Mouse (Mus musculus) olfactory bulb, adult 2 months (tissue): Measurements from ENCODE around the gene Chpf. TPM values are rescaled to one million over a fixed set of nuclear protein-coding genes. Genes with fewer than 3 reads are reported as not detected.

Source experiments
- H3K27ac ChIP-seq: fragments of 200-500 bp; 2 replicates; pipeline ENCODE4 v1.5.1; 2012; ENCODE audit warnings: low read depth, low read length; ENCODE audit not compliant: insufficient read depth
- H3K4me1 ChIP-seq: fragments of 200-500 bp; 2 replicates; pipeline ENCODE4 v1.6.1; 2012; ENCODE audit warnings: low read length; ENCODE audit not compliant: control insufficient read depth, insufficient read depth
- H3K4me3 ChIP-seq: fragments of 200-500 bp; 2 replicates; pipeline ENCODE4 v1.5.1; 2012; ENCODE audit warnings: mild to moderate bottlenecking, low read depth, low read length, moderate library complexity; ENCODE audit not compliant: insufficient read depth
- CTCF ChIP-seq: fragments of 200-500 bp; IDR thresholded peaks from 2 replicates; pipeline ENCODE4 v1.5.1; 2012; ENCODE audit warnings: low read depth, mild to moderate bottlenecking, low read length, moderate library complexity; ENCODE audit not compliant: insufficient read depth
- POLR2A ChIP-seq: fragments of 200-500 bp; IDR thresholded peaks from 2 replicates; pipeline ENCODE4 v1.6.1; 2012; ENCODE audit warnings: mild to moderate bottlenecking, low read depth, low read length, moderate library complexity; ENCODE audit not compliant: insufficient read depth
- WGBS: fragments of 180-500 bp; shearing (Covaris S2); methylation state at CpG from one replicate; pipeline ENCODE4 v1.1.7; 2018; 5-methylcytosine and 5-hydroxymethylcytosine counted together
- polyA plus RNA-seq: library from polyadenylated mRNA; stranded (reverse); fragments of >200 nt; gene quantifications from 2 replicates; pipeline ENCODE4 v1.2.4, GENCODE M21; 2012; ENCODE audit warnings: low replicate concordance; ENCODE audit not compliant: missing spikeins, insufficient read depth, insufficient read length

Gene Chpf
- polyA plus RNA-seq, 1 experiment = not detected

DNA sequence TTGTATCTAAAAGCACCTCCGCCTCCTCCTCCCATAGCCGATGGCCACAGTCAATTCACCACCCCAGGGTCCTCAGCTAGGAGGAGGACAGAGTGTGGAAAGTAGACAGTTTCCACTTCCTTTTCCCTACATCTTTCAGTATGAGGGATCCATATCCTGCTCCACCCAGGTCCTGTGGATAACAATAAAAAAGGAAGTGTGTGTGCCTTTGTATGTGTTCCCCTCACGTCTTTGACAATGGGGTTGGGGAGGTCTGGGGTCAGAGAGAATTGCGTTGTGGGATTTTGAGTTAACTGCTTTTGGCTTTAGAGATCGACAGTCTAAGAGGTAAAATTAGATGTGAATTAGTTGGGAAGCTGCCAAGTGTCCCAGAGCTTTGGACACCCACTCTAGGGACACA, 31.0 kb upstream of the Chpf start:
- Histone ChIP-seq H3K4me1 (peaks cover 16% of the 10 kb centered on the region), H3K4me3 (no peak overlapping the region), H3K27ac (no peak overlapping the region)
- 71% methylated on average over 5 of the region's 5 CpGs for WGBS
- no peak for TF ChIP-seq CTCF
- TF ChIP-seq POLR2A = no peak

DNA sequence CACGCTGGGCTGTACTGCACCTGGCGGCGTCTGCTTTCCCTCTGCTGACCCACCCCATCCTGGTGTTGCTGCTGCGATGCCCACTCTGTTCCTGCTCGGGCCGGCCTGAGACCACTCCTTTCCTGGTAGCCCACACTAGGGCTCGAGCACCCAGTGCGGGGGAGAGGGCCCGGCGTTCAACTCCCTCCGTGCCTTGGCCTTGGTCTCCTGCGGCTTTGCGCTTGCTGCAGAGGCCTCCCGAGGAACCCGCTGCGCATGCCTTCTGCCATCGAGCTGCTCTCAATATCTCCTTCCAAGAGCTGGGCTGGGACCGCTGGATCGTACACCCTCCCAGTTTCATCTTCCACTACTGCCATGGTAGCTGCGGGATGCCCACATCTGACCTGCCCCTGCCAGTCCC, 30.5 kb upstream of the Chpf start:
- Histone ChIP-seq H3K4me1 (peaks cover 19% of the 10 kb centered on the region), H3K4me3 (no peak overlapping the region), H3K27ac (no peak overlapping the region)
- 66% methylated on average over 20 of the region's 20 CpGs for WGBS
- TF ChIP-seq POLR2A (no peak), CTCF (no peak)

DNA sequence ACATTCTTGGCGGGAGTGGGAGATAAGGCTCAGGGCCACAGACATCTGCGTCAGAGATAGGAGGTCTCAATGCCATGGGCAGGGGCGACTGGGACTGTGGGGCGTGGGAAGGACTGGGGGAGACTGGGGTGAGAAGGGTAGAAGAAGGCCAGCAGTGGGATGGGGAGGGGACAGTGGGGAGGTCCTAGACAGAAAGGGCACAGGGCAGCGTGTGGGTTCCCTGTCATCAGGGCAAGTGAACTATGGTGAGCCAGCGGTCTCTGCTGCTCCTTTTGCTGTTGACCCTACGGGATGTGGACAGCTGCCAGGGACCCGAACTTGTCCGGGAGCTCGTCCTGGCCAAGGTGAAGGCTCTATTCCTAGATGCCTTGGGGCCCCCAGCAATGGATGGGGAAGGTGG, 27.9 kb upstream of the Chpf start, which contains the start of gene Inha:
Inha (plus strand) TSS at position 72 of the 400 bp plus-strand sequence.
- 70% methylated on average over 10 of the region's 10 CpGs for WGBS
- peaks cover 27% of the 10 kb centered on the region for H3K4me1 ChIP-seq
- TF ChIP-seq POLR2A (no peak), CTCF (no peak)

GRCm38 (mm10) chr1:75505956-75506831, 27.1 kb upstream of the Chpf start, which contains the start of gene Obsl1:
Gene Obsl1 (minus strand): TSS chr1:75506452.
- Histone ChIP-seq H3K4me3 (peak within 1 kb of the TSS; percentile 83), H3K4me1 (peaks cover 27% of the 10 kb centered on the region), H3K27ac (peak within 1 kb of the TSS; percentile 70)
- no peak for TF ChIP-seq CTCF
- no peak; the same call in 1 of the 2 replicates for TF ChIP-seq POLR2A
- WGBS = 1% methylated on average over 65 of the region's 65 CpGs

More for the DNA sequence above, 27.9 kb upstream of the Chpf start, which contains the start of gene Inha:
- H3K27ac ChIP-seq = peak within 1 kb of the TSS; percentile 70; the same call in 1 of the 2 replicates
- peak within 1 kb of the TSS; percentile 83 for H3K4me3 ChIP-seq

DNA sequence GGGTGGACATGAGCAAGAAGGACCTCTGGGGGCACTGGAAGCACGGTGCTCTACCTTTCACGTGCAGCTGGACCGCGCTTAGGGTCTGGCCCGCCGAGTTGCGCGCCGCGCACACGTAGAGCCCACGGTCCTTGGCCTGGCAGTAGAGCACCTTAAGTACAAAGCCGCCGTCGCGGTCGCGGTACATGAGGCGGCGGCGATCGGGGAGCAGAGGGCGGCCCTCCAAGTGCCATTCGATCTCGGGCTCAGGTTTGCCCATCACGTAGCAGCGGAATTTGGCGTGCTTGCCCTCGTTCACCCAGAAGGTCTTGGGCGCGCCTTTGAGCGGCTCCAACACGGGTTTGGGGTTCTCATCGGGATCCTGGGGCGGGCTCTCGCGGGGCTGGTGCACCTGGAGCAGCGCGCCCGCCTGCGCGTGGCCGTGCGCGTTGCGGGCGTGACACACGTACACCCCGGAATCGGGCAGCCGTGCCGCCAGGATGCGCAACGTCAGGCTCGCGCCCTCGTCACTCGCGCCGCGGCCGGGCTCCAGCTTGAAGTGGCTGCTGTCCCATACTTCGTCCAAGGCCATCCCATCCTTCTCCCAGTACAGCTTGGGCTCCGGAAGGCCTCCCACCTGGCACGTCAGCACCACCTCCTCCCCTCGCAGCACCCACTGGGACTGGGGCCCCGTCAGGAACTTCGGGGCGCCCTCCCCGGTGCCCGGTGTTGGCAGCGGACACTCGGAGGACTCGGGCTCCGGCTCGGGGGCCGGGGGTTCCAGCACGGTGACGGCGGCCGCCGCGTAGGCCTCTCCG, 26.2 kb upstream of the Chpf start:
- peak; percentile 55 for TF ChIP-seq POLR2A
- TF ChIP-seq CTCF = no peak
- Histone ChIP-seq H3K27ac (peak overlapping the region; percentile 70), H3K4me3 (peak overlapping the region; percentile 83), H3K4me1 (peaks cover 27% of the 10 kb centered on the region)
- under 1% methylated on average over 84 of the region's 84 CpGs for WGBS

DNA sequence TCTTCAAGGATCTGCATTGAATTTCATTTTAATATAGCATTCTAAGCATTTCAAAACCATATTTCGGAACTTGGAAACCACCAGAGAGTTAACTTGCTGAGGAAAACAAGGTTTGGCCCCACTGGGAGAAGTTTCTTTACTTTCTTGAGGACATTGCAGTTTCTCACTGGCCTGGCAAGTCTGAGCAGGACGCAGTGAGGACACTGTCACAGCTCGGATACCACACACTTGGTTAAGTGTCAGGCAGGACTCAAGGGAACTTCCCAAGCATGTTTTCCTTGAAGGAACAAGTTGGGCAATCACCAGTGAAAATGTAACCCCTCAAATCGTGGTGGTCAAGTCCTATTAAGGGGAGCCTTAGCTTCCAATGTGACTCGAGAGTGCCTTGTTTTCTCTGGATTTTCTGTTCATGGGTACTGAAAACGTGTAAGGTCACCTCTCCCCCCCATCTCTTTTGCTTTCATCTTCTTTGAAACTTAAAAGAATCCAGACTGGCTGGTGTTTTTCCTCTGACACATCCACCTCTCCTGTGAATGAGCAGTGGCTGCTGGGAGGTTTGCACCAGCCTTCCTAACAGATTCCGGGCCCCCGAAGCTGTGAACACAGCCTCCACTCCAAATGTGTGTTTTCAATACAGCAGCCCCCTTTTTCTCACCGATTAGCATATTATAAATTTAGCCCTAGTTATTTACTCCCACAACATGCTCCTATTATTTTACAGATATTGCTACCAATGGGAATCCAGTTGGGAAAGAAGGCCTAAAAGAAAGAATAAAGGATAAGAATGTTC, 25.3 kb upstream of the Chpf start:
- Histone ChIP-seq H3K27ac (0 out of 2 replicates have a peak overlapping the region, but pooled peaks have one; percentile 15), H3K4me3 (no peak overlapping the region), H3K4me1 (peaks cover 25% of the 10 kb centered on the region)
- TF ChIP-seq CTCF (no peak), POLR2A (no peak)
- WGBS = 55% methylated on average over 9 of the region's 9 CpGs

DNA sequence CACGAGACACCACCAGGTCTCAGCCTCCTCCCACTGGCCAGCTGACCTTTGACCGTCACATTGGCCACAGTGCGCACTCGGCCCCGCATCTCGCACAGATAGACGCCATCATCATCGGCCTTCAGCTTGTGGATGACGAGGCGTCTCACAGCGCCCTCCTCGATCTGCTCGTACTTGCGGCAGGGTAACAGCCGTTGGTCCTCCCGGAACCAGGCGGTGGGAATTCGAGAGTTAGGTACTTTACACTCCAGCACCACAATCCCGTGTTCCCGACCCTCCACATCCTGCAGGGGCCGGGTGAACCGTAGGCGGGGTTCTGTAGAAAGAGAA, 24.5 kb upstream of the Chpf start:
- no peak overlapping the region for H3K4me3 ChIP-seq
- TF ChIP-seq CTCF = no peak
- no peak overlapping the region for H3K27ac ChIP-seq
- WGBS = 81% methylated on average over 23 of the region's 23 CpGs
- H3K4me1 ChIP-seq = peaks cover 21% of the 10 kb centered on the region

DNA sequence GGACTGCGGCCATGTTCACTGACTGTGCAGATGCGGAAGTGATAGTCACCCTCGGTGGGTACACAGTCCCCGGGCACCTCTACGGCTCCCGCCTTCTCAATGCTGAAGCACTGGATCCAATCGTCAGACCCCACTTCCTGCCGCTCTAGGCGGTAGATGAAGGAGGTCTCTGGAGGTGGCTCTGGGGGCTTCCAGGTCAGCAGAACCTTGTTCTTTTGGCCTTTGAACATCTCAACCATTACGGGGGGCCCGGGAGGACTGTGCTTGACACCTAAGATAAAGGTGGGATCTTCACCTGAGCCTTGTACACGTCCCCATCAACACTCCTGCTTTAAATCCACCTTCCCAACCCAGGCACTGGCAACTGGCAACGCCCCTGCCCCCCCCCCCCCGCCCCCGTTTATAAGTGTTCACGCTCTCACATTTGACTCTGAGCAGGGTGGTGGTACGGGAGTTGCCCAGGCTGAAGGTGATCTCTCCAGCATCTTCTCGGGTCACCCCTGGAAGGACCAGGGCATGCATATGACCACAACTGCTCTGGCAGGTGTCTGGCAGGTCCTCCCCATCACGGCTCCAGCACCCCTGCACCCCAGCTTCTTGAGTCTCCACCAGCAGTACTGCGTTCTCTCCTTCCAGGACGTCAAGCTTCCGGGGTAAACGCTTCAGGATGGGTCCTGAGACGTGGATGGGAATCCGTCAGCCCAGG, 24.0 kb upstream of the Chpf start:
- Histone ChIP-seq H3K4me1 (peaks cover 21% of the 10 kb centered on the region), H3K27ac (no peak overlapping the region), H3K4me3 (no peak overlapping the region)
- TF ChIP-seq CTCF (no peak), POLR2A (no peak)
- 86% methylated on average over 25 of the region's 25 CpGs for WGBS
